Mouse (Mus musculus) kidney, adult 2 months (tissue): Measurements from ENCODE around the gene Iqcf3.
A peak's percentile ranks its signal among the peaks of the same experiment; 100 is the strongest.

Source experiments
- CTCF ChIP-seq: fragments of 200-500 bp; conservative IDR thresholded peaks from 2 replicates; pipeline ENCODE4 v1.5.1; 2011; ENCODE audit warnings: low read depth, mild to moderate bottlenecking, control low read depth, low read length, moderate library complexity, mixed read lengths; ENCODE audit not compliant: insufficient read depth, insufficient read length
- POLR2A ChIP-seq: fragments of 200-500 bp; IDR thresholded peaks from one replicate; pipeline ENCODE4 v1.6.1; 2011; ENCODE audit warnings: low read depth, low read length, control low read depth

GRCm38 (mm10) chr9:106531833-106532232 lies 29.6 kb downstream of the Iqcf3 start:
- TF ChIP-seq CTCF: peak; percentile 90
- TF ChIP-seq POLR2A: no peak
